In the genomic region with DNA sequence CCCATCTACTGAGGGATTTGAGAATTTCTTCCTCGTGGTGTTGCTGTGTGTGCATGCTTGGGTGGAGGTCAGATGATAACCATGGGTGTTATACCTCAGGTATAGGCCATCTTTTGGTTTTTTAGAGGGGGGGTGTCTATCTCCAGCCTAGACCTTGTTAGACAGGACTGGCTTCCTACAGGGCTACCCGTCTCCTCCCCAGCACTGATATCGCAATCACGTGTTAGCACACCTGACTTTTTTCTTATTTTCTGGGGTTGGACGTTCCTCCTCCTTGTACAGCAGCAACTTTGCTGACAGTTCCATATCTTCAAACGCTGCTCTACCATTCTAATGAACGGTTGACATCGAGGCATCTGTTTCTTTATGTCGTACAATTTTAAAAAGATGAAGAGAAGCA, we compare ENCODE assay signal across 14 mouse cellular contexts.
"Had no signal": no experiment of that assay in that cellular context is flagged by ENCODE, and none has a peak within 500 bp of the region (broad histone marks: within the 10 kb centered on the region; RNA-seq: fewer than 3 reads in every experiment).

No protein-coding gene starts in this region.

- ATAC-seq: intestine, embryonic 16.5 days; lung, postnatal 0 days had no signal

- H3K36me3 ChIP-seq: limb, embryonic 12.5 days; limb, embryonic 15.5 days; stomach, embryonic 15.5 days had no signal

- H3K4me2 ChIP-seq: limb, embryonic 12.5 days; limb, embryonic 15.5 days; lung, embryonic 14.5 days; stomach, embryonic 15.5 days had no signal

- H3K27me3 ChIP-seq: limb, embryonic 12.5 days; limb, embryonic 15.5 days; stomach, embryonic 15.5 days had no signal

- H3K4me1 ChIP-seq: limb, embryonic 12.5 days; limb, embryonic 15.5 days; stomach, embryonic 15.5 days had no signal

- H3K4me3 ChIP-seq: layer of hippocampus, adult 2 months; limb, embryonic 12.5 days; limb, embryonic 15.5 days; stomach, embryonic 15.5 days had no signal

- H3K9me3 ChIP-seq: limb, embryonic 12.5 days; limb, embryonic 15.5 days; stomach, embryonic 15.5 days had no signal

- H3K9ac ChIP-seq: limb, embryonic 12.5 days; limb, embryonic 15.5 days; lung, embryonic 14.5 days; stomach, embryonic 15.5 days had no signal

- DNase-seq: kidney, adult 18-20 months; kidney, postnatal 25 days; layer of hippocampus, adult 9-11 months; left cerebral cortex, postnatal 4 days; lung, embryonic 14.5 days; midbrain, embryonic 14.5 days had no signal

- H3K27ac ChIP-seq: kidney, postnatal 0 days; layer of hippocampus, adult 2 months; limb, embryonic 12.5 days; limb, embryonic 15.5 days; macrophage; stomach, embryonic 15.5 days had no signal
